Mouse (Mus musculus) cortical plate, adult 2 months (tissue): ENCODE measurements at regions not wholly inside any gene's neighbourhood (a gene's known extent, or its start where the extent isn't known, plus 50 kb on each side); places are given as distances from the start of the nearest gene placed in this dataset.

Source experiments
- CTCF ChIP-seq: fragments of 200-500 bp; IDR thresholded peaks from 2 replicates; pipeline ENCODE4 v1.5.1; 2011; ENCODE audit warnings: mild to moderate bottlenecking, control low read depth, low read length; ENCODE audit not compliant: insufficient read depth; ENCODE audit errors: extremely low read depth
- POLR2A ChIP-seq: fragments of 200-500 bp; IDR thresholded peaks from 2 replicates; pipeline ENCODE4 v1.6.1; 2011; ENCODE audit warnings: mild to moderate bottlenecking, low read length, control low read depth; ENCODE audit not compliant: insufficient read depth; ENCODE audit errors: extremely low read depth

DNA sequence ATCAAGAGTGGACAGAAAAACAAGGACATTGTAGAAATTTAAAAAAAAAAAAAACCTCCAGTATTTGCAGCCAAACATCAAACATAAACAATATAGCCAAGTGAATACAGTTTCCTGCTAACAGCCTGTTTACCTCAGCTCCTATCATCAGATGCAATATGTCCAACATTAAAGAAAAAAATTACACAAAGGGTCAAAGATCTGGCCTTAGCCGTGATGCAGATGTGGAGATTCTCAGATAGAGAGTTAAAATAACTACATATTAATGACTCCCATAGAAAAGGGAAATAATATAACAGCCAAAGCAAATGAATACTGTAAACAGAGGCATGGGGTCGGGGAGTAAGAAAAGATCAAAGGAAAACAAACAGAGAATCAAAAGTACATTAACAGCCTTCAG, 259.8 kb downstream of the Kctd12 start:
- TF ChIP-seq POLR2A (no peak), CTCF (no peak)
